Mouse (Mus musculus) myocyte (in vitro differentiated cells): ENCODE results near the gene Brd3.
"Not testable (repeated sequence)": the region's sequence is repeated elsewhere in the genome, so short reads cannot be mapped to it uniquely, and the experiment has no call there.

Experiments
- E2F4 ChIP-seq: IDR thresholded peaks from one replicate; pipeline ENCODE4 v1.6.1; 2011; ENCODE audit warnings: mild to moderate bottlenecking, control low read depth, moderate library complexity; ENCODE audit not compliant: insufficient read depth
- MAX ChIP-seq: IDR thresholded peaks from one replicate; pipeline ENCODE4 v1.6.1; 2011; ENCODE audit warnings: low read depth, mild to moderate bottlenecking, control low read depth
- POLR2A ChIP-seq: IDR thresholded peaks from one replicate; pipeline ENCODE4 v1.6.1; 2011; ENCODE audit warnings: low read depth, mild to moderate bottlenecking, control low read depth, moderate library complexity; ENCODE audit not compliant: insufficient read length
- REST ChIP-seq: IDR thresholded peaks from one replicate; pipeline ENCODE4 v1.6.1; 2011; ENCODE audit warnings: mild to moderate bottlenecking, control low read depth, moderate library complexity; ENCODE audit not compliant: insufficient read depth, insufficient read length
- TCF12 ChIP-seq: IDR thresholded peaks from one replicate; pipeline ENCODE4 v1.6.1; 2011; ENCODE audit warnings: mild to moderate bottlenecking, control low read depth; ENCODE audit not compliant: poor library complexity, insufficient read depth, severe bottlenecking
- TCF3 ChIP-seq: IDR thresholded peaks from one replicate; pipeline ENCODE4 v1.6.1; 2011; ENCODE audit warnings: low read depth, control low read depth; ENCODE audit not compliant: insufficient read length
- USF1 ChIP-seq: IDR thresholded peaks from one replicate; pipeline ENCODE4 v1.6.1; 2011; ENCODE audit warnings: low read depth, mild to moderate bottlenecking, control low read depth, moderate library complexity

GRCm38 (mm10) chr2:27506658-27507057 lies 804 bp downstream of the Brd3 start:
- TF ChIP-seq TCF12, E2F4, POLR2A, TCF3, REST, USF1, MAX: not testable (repeated sequence)
